Mouse (Mus musculus): Measurements from ENCODE around the gene Acsl1.
"Not testable (repeated sequence)": the region's sequence is repeated elsewhere in the genome, so short reads cannot be mapped to it uniquely, and the experiment has no call there.

Gene Acsl1

GRCm38 (mm10) chr8:46552441-46552765 lies 81.6 kb downstream of the Acsl1 start:
- in situ Hi-C loops (cut with MboI, MseI): loop anchor here (5.0 kb wide), 1 partner anchor 80 kb away; the partner anchor contains the start of gene Acsl1

DNA sequence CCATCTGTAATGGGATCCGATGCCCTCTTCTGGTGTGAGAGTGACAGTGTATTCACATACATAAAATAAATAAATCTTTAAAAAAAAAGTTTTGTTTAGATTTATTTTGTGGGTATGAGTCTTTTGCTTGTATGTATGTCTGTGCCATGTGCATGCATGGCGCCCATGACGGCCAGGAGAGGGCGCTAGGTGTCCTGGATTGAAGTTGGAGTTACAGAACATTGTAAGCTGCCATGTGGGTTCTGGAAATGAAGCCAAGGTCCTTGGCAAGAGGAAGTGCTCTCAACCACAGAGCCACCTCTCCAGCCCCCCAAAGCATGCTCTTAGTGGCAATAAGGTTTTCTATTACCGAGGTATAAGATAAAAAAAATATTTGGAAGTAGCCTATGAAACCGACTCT lies 88.6 kb downstream of the Acsl1 start:
- in situ Hi-C loops (cut with MboI, MseI): loop anchor here (5.0 kb wide), 2 partner anchors 252 to 393 kb away; no protein-coding TSS in a partner anchor

DNA sequence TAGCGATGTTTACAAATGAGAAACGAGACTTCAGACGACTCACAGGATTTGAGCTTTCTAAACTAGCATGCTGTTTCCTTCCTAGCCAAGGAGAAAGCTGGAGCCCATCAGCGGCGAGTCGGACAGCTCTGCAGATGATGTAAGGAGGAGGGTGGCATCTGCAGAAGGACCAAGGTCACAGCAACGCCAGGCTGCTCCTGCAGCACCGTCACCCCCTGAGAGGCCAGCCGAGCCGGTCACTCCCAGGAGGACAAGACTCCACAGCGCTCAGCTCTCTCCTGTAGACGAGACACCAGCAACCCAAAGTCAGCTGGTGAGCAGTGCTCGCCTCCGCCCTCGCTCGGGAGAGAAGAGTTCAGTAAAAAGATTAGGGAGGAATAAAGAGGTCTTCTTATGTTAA lies 91.5 kb downstream of the Acsl1 start:
- in situ Hi-C loops (cut with MboI, MseI): no loop called here

DNA sequence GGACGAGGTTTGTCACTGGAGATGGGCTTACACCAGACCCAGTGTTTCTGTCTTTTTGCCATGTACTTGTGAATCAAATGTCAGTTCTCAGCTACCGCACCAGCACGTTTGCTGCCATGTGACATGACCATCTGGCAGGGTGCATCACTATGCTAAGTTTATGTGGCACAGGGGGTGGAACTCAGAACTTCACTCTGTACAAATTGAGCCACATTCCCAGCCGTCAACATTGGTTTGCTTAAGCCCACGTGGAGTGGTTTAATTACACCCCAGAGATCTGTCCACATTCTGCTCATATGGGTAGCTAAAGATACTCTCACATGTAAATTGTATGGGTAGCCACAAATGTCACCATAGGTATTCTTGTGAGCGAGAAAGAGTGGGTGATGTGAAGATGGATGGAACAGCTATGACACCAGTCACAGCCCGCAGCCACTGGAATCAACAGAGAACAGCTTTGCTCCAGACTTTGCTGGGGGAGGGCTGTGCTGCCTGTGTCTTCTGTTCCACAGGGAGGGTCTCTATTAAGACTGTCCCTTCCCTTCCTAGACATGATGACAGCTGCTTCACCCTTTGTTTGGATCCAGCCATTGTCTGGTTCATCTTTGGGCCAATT lies 96.2 kb downstream of the Acsl1 start:
- in situ Hi-C loops (cut with MboI, MseI): no loop called here

DNA sequence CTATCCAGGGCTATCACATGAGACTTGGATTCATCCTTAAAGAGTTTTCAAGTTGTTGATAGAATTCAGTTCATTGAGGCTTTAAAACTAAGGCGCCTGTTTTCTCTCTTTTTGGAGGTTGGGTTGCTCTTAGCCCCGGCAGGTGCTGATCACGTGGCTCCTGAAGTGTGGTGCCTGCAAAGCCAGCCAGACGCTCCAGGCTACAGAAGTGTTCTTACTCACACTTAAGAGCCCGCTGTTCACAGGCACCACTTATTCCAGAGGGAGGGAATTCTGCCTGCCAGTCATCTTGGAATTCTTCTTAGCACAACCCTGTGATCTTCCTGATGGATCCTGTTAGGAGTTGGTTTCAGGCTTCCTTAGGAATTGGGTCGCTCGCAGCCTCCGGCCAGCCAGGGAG lies 97.1 kb downstream of the Acsl1 start:
- in situ Hi-C loops (cut with MboI, MseI): no loop called here

- in situ Hi-C loops (cut with MboI, MseI): no loop called here
Measured at GRCm38 (mm10) chr8:46568942-46569341, 98.1 kb downstream of the Acsl1 start.

DNA sequence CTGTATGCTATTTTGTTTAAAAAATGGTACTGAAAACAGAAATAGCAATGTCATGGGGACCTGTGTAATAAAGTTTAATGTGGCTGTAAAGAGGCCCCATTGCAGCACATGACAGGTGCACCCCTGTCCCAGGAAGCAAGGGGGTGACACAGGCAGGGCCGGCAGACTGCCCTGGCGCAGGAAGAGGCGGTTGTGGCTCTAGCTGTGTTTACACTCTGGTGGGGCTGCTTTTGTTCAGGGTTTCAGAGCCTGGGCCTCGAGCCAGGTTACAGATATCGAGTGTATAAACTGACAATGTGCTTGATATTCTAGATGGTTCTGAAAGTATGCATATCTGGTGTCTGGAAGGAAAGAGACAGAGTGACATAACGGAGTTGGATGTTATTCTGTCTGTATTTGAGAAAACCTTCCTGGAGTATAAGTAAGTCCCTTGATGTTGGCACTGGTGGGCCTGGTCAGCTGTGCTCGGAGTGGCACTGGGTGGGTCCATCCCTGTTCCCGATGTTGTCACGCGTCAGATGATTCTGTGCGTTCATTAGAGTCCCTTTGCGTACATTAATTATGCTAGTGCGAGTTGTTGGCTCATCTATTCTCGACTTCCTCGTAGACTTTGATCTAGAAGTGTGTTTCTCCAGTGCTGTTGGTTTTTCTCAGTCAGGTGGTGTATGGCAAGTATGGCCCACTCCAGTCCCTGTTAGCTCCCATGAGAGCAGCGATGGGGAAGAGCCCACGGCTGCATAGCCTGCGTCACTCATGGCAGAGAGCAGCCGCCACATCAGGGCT lies 99.0 kb downstream of the Acsl1 start:
- in situ Hi-C loops (cut with MboI, MseI): no loop called here

- in situ Hi-C loops (cut with MboI, MseI): no loop called here
Measured at GRCm38 (mm10) chr8:46570673-46571072, 99.8 kb downstream of the Acsl1 start.

DNA sequence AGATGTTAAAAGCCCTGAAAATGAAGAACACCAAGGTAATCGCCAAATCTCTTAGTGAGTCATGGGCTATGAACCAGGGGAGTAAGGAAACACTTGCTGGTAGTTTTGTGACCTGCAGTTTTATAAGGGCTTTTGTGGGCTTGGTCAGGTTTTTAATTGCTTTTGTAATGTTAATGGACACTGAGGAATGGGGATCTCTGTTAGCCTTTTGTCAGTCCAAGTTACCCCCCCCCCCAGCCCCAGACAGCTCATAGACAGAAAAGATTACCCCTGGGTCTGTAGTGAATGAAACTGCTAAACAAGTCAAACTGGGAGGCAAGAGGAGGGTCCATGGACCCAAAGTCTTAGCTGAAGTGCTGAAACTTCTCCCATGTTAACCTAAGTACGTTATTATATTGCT lies 102.6 kb downstream of the Acsl1 start:
- in situ Hi-C loops (cut with MboI, MseI): no loop called here

DNA sequence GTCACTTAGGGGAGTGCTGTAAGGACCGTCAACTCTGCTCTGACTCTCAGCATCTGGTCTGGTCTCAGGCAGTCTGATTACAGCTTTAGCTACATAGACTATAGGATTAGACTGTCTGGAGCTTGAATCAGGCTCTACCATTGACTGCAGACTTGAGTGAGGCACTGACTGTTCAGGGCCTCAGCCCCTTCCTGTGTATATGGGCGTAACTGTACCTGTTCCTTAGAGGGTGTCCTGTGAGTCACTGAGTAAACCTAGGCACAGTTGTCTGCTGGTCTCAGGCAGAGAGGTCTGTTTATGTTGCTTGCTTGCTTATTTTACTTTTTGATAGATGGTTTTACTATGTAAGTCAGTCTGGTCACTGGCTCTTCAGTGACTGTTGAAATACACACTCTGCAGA lies 103.1 kb downstream of the Acsl1 start:
- in situ Hi-C loops (cut with MboI, MseI): no loop called here

GRCm38 (mm10) chr8:46578794-46579193 lies 108.0 kb downstream of the Acsl1 start:
- in situ Hi-C loops (cut with MboI, MseI): no loop called here

DNA sequence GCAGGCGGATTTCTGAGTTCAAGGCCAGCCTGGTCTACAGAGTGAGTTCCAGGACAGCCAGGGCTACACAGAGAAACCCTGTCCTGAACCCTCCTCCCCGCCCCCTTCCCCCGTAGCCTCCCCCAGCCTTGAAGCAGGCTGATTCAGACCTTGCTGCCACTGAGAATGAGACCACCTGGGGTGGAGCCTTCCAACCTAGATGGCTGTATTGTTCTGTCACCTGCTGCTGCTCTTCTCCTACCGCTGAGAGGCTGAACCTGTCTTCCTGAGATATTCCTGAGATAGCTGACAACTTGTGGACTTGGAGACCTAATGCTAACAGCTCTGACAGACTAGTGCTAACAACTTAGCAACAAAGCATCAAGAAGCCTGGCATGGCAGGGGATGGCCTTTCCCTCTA lies 113.5 kb downstream of the Acsl1 start:
- in situ Hi-C loops (cut with MboI, MseI): not testable (repeated sequence)

- in situ Hi-C loops (cut with MboI, MseI): no loop called here
Measured at GRCm38 (mm10) chr8:46585576-46585975, 114.7 kb downstream of the Acsl1 start.

All from regulatory T cell (primary cell).